In genomic region chr12:85854271-85854670, GRCm38 (mm10) we compare ENCODE assay signal across 25 mouse cellular contexts. TPM values are rescaled to one million over a fixed set of nuclear protein-coding genes. Genes with fewer than 3 reads are reported as not detected.
DNase-seq lines count a peak whose midpoint lies in the region; ATAC-seq and TF ChIP-seq lines count a peak whose summit lies in the region.
"Had no signal": no experiment of that assay in that cellular context is flagged by ENCODE, and none has a peak within 500 bp of the region (broad histone marks: within the 10 kb centered on the region; RNA-seq: fewer than 3 reads in every experiment).

No protein-coding gene starts in this region.

- no peak overlapping the region for H3K27ac ChIP-seq in lung, embryonic 16.5 days (ENCODE audit: low read length)
- H3K27ac ChIP-seq: embryonic facial prominence, embryonic 15.5 days; heart, adult 2 months; hindbrain, embryonic 15.5 days; layer of hippocampus, adult 2 months; limb, embryonic 10.5 days; liver, embryonic 15.5 days; midbrain, embryonic 12.5 days had no signal

- no peaks in the 10 kb centered on the region for H3K9me3 ChIP-seq in lung, embryonic 16.5 days (ENCODE audit: control insufficient read depth, low read length)
- H3K9me3 ChIP-seq: embryonic facial prominence, embryonic 15.5 days; hindbrain, embryonic 15.5 days; limb, embryonic 10.5 days; liver, embryonic 15.5 days; midbrain, embryonic 12.5 days had no signal

- 47% methylated on average over 1 of the region's 1 CpGs for WGBS in lung, adult 2 months
- 36% methylated on average over 1 of the region's 1 CpGs for WGBS in lung, embryonic 16.5 days

- H3K9ac ChIP-seq in lung, embryonic 16.5 days (ENCODE audit: low read length): no peak overlapping the region
- H3K9ac ChIP-seq: embryonic facial prominence, embryonic 15.5 days; hindbrain, embryonic 15.5 days; liver, embryonic 15.5 days; midbrain, embryonic 12.5 days had no signal

- no peak overlapping the region for H3K4me2 ChIP-seq in lung, embryonic 16.5 days (ENCODE audit: low read depth, low read length)
- H3K4me2 ChIP-seq: embryonic facial prominence, embryonic 15.5 days; hindbrain, embryonic 15.5 days; liver, embryonic 15.5 days; midbrain, embryonic 12.5 days had no signal

- TF ChIP-seq POLR2A in lung, adult 2 months (IDR thresholded peaks at IDR 0.05; ENCODE audit: borderline replicate concordance, extremely low read depth, low read depth, low read length): no peak

- peak; percentile 63; the same call in 1 of the 2 replicates for ATAC-seq in lung, embryonic 16.5 days (ENCODE audit: low read depth)
- no peak for ATAC-seq in activated CD4-positive, CD25-positive, alpha-beta regulatory T cell, adult 4 months
- ATAC-seq: forebrain, embryonic 16.5 days had no signal

- DNase-seq in lung, adult 18-20 months: peak; percentile 47 to 64
- no peak for DNase-seq in lung, adult 2 months
- peak; percentile 63 for DNase-seq in adipocyte (ENCODE audit: low spot score)
- DNase-seq in lung, postnatal 4 days: peak; percentile 40 to 49
- DNase-seq in kidney, adult 9 months: no peak
- DNase-seq: adrenal gland, postnatal 36 days; cerebellum, adult 11-12 months; cerebellum, postnatal 25 days; gastrocnemius, postnatal 25 days; heart, adult 2 months; kidney, adult 2 months; kidney, postnatal 25 days; liver; retina, postnatal 1 day; thymus, adult 18-20 months; thymus, postnatal 4 days had no signal

- peaks cover 7% of the 10 kb centered on the region; the same call in 1 of the 2 replicates for H3K36me3 ChIP-seq in lung, embryonic 16.5 days (ENCODE audit: control insufficient read depth, insufficient read depth, low read length)

- H3K4me1 ChIP-seq in lung, adult 2 months (ENCODE audit: control insufficient read depth, insufficient read depth, low read length): no peaks in the 10 kb centered on the region
- H3K4me1 ChIP-seq in lung, embryonic 16.5 days (replicated peaks; ENCODE audit: control insufficient read depth, insufficient read depth, low read length): peaks cover 3% of the 10 kb centered on the region
- H3K4me1 ChIP-seq: hindbrain, embryonic 15.5 days; limb, embryonic 10.5 days; liver, embryonic 15.5 days; midbrain, embryonic 12.5 days had no signal

- H3K4me3 ChIP-seq in lung, adult 2 months (replicated peaks; ENCODE audit: extremely low read depth, low read depth, low read length): no peak overlapping the region
- H3K4me3 ChIP-seq in lung, embryonic 16.5 days (ENCODE audit: low read length): no peak overlapping the region
- H3K4me3 ChIP-seq: embryonic facial prominence, embryonic 15.5 days; heart, adult 2 months; hindbrain, embryonic 15.5 days; layer of hippocampus, adult 2 months; limb, embryonic 10.5 days; liver, embryonic 15.5 days; midbrain, embryonic 12.5 days had no signal

- TF ChIP-seq CTCF in lung, adult 2 months (IDR thresholded peaks at IDR 0.05; ENCODE audit: insufficient read depth, low read length): no peak

- H3K27me3 ChIP-seq in lung, embryonic 16.5 days (ENCODE audit: control insufficient read depth, insufficient read depth, low read depth, low read length): no peaks in the 10 kb centered on the region
- H3K27me3 ChIP-seq: embryonic facial prominence, embryonic 15.5 days; hindbrain, embryonic 15.5 days; liver, embryonic 15.5 days; midbrain, embryonic 12.5 days had no signal

RNA-seq across cellular contexts. Expression of gene Ttll5, which starts 29.8 kb away (rescaled TPM):
- polyA plus RNA-seq in lung, adult 2 months (2012; rRNA removed): 11.1 and 11.7 TPM in 2 replicates
- 15.5 and 17.5 TPM in 2 replicates for polyA plus RNA-seq in lung, embryonic 16.5 days (2015; fragmentation: Nextera tagmentation; extraction: Ambion mirVana)
- 10 to 100 TPM in 1 of 2 experiments, 1 to 10 TPM in 1; 8.3 to 10.4 TPM for polyA plus RNA-seq in activated CD4-positive, CD25-positive, alpha-beta regulatory T cell, adult 4 months (2017; shearing (Covaris generic))

RNA-seq across cellular contexts. Expression of gene Erg28, which starts 29.9 kb away (rescaled TPM):
- polyA plus RNA-seq in lung, adult 2 months (2012; rRNA removed): 26.5 and 35.6 TPM in 2 replicates
- polyA plus RNA-seq in lung, embryonic 16.5 days (2015; fragmentation: Nextera tagmentation; extraction: Ambion mirVana): 102 and 108 TPM in 2 replicates
- 100 to 1,000 TPM; 149 to 162 TPM for polyA plus RNA-seq in activated CD4-positive, CD25-positive, alpha-beta regulatory T cell, adult 4 months (2017; shearing (Covaris generic))

Comparison
In these comparisons a context has a peak if more than half of its experiments do, and no peak if none do; other contexts are left out.
1. DNase-seq: peak in lung, adult 18-20 months (2 of 2), adipocyte (single experiment) and lung, postnatal 4 days (2 of 2); none in lung, adult 2 months (single experiment) and kidney, adult 9 months (single experiment).